ENCODE assay signal across 8 mouse cellular contexts in the genomic region with DNA sequence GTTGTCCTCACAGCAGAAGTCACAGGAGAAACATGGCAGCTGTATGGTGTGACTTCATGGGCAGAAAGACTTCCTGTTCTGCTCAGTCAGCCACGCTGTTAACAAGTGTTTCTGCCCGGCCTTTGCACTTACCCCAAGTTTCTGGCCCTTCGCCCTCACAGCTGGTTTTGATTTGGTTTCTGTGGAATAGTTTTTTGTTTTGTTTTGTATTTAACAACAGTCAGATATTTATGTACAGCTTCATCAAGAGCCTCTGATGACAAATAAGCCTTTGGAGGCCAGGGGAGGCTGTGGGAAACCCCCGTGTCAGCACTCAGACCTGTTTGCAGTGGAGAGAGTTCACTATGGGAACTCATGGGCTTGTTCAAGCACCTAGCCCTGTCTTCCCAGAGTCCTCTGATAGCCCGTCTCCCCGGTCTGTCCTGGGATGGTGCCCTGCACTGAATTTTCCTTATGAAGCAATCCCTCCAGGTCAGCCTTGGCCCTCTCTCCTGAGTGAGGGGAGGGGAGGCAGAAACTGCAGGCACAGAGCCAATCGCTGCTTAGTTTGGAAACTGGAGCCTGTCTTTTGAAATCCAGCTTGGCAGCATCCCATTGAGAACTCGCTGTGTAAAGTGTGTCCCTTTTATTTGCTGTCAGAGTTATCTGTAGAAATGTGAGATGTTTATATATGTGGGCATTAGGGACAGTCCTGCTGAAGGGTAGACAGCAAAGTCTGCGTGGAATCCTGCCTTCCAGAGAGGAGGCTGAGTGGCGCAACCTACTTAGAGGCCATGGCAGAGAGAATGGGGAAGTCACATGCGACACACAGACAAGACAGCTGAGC.
DNase-seq lines count a peak whose midpoint lies in the region; ATAC-seq and TF ChIP-seq lines count a peak whose summit lies in the region.

No protein-coding gene starts in this region.

- no peak overlapping the region for H3K27ac ChIP-seq in embryonic facial prominence, embryonic 11.5 days (replicated peaks; ENCODE audit: low read depth, low read length)
- H3K27ac ChIP-seq in heart, embryonic 13.5 days (replicated peaks) = peak overlapping the region; percentile 80
- 0 out of 2 replicates have a peak overlapping the region, but pooled peaks have one; percentile 31 for H3K27ac ChIP-seq in kidney, postnatal 0 days
- peak overlapping the region; percentile 53; the same call in 1 of the 2 replicates for H3K27ac ChIP-seq in stomach, postnatal 0 days (replicated peaks)

- no peak for TF ChIP-seq EP300 in stomach, postnatal 0 days (optimal IDR thresholded peaks at IDR 0.05)

- H3K9me3 ChIP-seq in embryonic facial prominence, embryonic 11.5 days (replicated peaks; ENCODE audit: control insufficient read depth, low read length) = no peaks in the 10 kb centered on the region
- no peaks in the 10 kb centered on the region for H3K9me3 ChIP-seq in heart, embryonic 13.5 days
- H3K9me3 ChIP-seq in kidney, postnatal 0 days (replicated peaks; ENCODE audit: low read length) = no peaks in the 10 kb centered on the region
- H3K9me3 ChIP-seq in stomach, postnatal 0 days (ENCODE audit: control insufficient read depth, low read length) = no peaks in the 10 kb centered on the region

- no peaks in the 10 kb centered on the region for H3K27me3 ChIP-seq in embryonic facial prominence, embryonic 11.5 days (ENCODE audit: control insufficient read depth, insufficient read depth, low read length)
- H3K27me3 ChIP-seq in heart, embryonic 13.5 days (replicated peaks) = no peaks in the 10 kb centered on the region
- no peaks in the 10 kb centered on the region for H3K27me3 ChIP-seq in kidney, postnatal 0 days (ENCODE audit: insufficient read depth, low read length)
- no peaks in the 10 kb centered on the region for H3K27me3 ChIP-seq in stomach, postnatal 0 days (ENCODE audit: control insufficient read depth, insufficient read depth, low read length)

- H3K4me3 ChIP-seq in embryonic facial prominence, embryonic 11.5 days (ENCODE audit: low read depth, low read length) = no peak overlapping the region
- no peak overlapping the region for H3K4me3 ChIP-seq in heart, embryonic 13.5 days
- no peak overlapping the region for H3K4me3 ChIP-seq in kidney, postnatal 0 days (replicated peaks; ENCODE audit: low read depth, low read length)
- no peak overlapping the region for H3K4me3 ChIP-seq in stomach, postnatal 0 days (ENCODE audit: low read depth, low read length)

- H3K9ac ChIP-seq in embryonic facial prominence, embryonic 11.5 days (replicated peaks; ENCODE audit: low read length) = no peak overlapping the region
- H3K9ac ChIP-seq in heart, embryonic 13.5 days = 0 out of 2 replicates have a peak overlapping the region, but pooled peaks have one; percentile 37
- no peak overlapping the region for H3K9ac ChIP-seq in kidney, postnatal 0 days (ENCODE audit: low read depth, low read length)
- H3K9ac ChIP-seq in stomach, postnatal 0 days (ENCODE audit: low read length) = no peak overlapping the region

- peak; percentile 8 to 11 for DNase-seq in spleen, postnatal 36 days (ENCODE audit: low spot score in 2 of 2)
- DNase-seq in spleen, postnatal 10 days (ENCODE audit: low spot score in 2 of 2) = no peak
- peak; percentile 55 for DNase-seq in embryonic facial prominence, embryonic 11.5 days (ENCODE audit: low spot score)
- peak; percentile 63 for DNase-seq in kidney, postnatal 0 days (ENCODE audit: low spot score)
- peak; percentile 79 to 85 for DNase-seq in lung, postnatal 4 days
- peak; percentile 35 for DNase-seq in stomach, postnatal 0 days (ENCODE audit: low spot score)

- H3K36me3 ChIP-seq in embryonic facial prominence, embryonic 11.5 days (replicated peaks; ENCODE audit: control insufficient read depth, insufficient read depth, low read depth, low read length) = no peaks in the 10 kb centered on the region
- H3K36me3 ChIP-seq in heart, embryonic 13.5 days = no peaks in the 10 kb centered on the region
- no peaks in the 10 kb centered on the region for H3K36me3 ChIP-seq in kidney, postnatal 0 days (ENCODE audit: insufficient read depth, low read length)
- no peaks in the 10 kb centered on the region for H3K36me3 ChIP-seq in stomach, postnatal 0 days (ENCODE audit: control insufficient read depth, insufficient read depth, low read length)

- no peak for ATAC-seq in embryonic facial prominence, embryonic 11.5 days (replicated peaks; ENCODE audit: insufficient number of reproducible peaks, low FRiP score, low TSS enrichment, low read depth)
- peak; percentile 31; the same call in 1 of the 2 replicates for ATAC-seq in heart, embryonic 13.5 days (ENCODE audit: extremely low read depth, insufficient number of reproducible peaks, low FRiP score, low TSS enrichment)
- no peak for ATAC-seq in kidney, postnatal 0 days (replicated peaks; ENCODE audit: low FRiP score, low read depth)
- peak; percentile 61; the same call in 1 of the 2 replicates for ATAC-seq in stomach, postnatal 0 days (ENCODE audit: low FRiP score, low TSS enrichment)
- ATAC-seq in erythroblast, adult 5-6 weeks (replicated peaks; ENCODE audit: low FRiP score, poor library complexity, severe bottlenecking) = no peak

- WGBS in embryonic facial prominence, embryonic 11.5 days = 33% methylated on average over 11 of the region's 11 CpGs
- 26% methylated on average over 11 of the region's 11 CpGs for WGBS in heart, embryonic 13.5 days
- 33% methylated on average over 11 of the region's 11 CpGs for WGBS in kidney, postnatal 0 days
- WGBS in stomach, postnatal 0 days = 33% methylated on average over 11 of the region's 11 CpGs

- H3K4me2 ChIP-seq in embryonic facial prominence, embryonic 11.5 days (ENCODE audit: low read depth, low read length) = no peak overlapping the region
- H3K4me2 ChIP-seq in heart, embryonic 13.5 days = peak overlapping the region; percentile 8
- H3K4me2 ChIP-seq in kidney, postnatal 0 days (ENCODE audit: low read length) = no peak overlapping the region
- no peak overlapping the region for H3K4me2 ChIP-seq in stomach, postnatal 0 days (replicated peaks; ENCODE audit: low read depth)

- no peak for TF ChIP-seq CTCF in kidney, postnatal 0 days (IDR thresholded peaks at IDR 0.05; ENCODE audit: low read depth)
- no peak for TF ChIP-seq CTCF in stomach, postnatal 0 days (IDR thresholded peaks at IDR 0.05; ENCODE audit: low read depth)

- peaks cover 4% of the 10 kb centered on the region for H3K4me1 ChIP-seq in embryonic facial prominence, embryonic 11.5 days (ENCODE audit: control insufficient read depth, insufficient read depth, low read length)
- H3K4me1 ChIP-seq in heart, embryonic 13.5 days = peaks cover 40% of the 10 kb centered on the region
- 0 out of 2 replicates have a peak, but pooled peaks cover 9% of the 10 kb centered on the region for H3K4me1 ChIP-seq in kidney, postnatal 0 days (replicated peaks; ENCODE audit: insufficient read depth, low read length)
- H3K4me1 ChIP-seq in stomach, postnatal 0 days (replicated peaks; ENCODE audit: control insufficient read depth, insufficient read depth) = peaks cover 6% of the 10 kb centered on the region; the same call in 1 of the 2 replicates

Comparison
In these comparisons a context has a peak if more than half of its experiments do, and no peak if none do; other contexts are left out.
1. DNase-seq: peak in spleen, postnatal 36 days (2 of 2), embryonic facial prominence, embryonic 11.5 days (single experiment), kidney, postnatal 0 days (single experiment), lung, postnatal 4 days (2 of 2) and stomach, postnatal 0 days (single experiment); none in spleen, postnatal 10 days (0 of 2).
2. ATAC-seq: peak in heart, embryonic 13.5 days (single experiment) and stomach, postnatal 0 days (single experiment); none in embryonic facial prominence, embryonic 11.5 days (single experiment), kidney, postnatal 0 days (single experiment) and erythroblast, adult 5-6 weeks (single experiment).